Mouse (Mus musculus): Measurements from ENCODE around the gene Gm38431.

DNA sequence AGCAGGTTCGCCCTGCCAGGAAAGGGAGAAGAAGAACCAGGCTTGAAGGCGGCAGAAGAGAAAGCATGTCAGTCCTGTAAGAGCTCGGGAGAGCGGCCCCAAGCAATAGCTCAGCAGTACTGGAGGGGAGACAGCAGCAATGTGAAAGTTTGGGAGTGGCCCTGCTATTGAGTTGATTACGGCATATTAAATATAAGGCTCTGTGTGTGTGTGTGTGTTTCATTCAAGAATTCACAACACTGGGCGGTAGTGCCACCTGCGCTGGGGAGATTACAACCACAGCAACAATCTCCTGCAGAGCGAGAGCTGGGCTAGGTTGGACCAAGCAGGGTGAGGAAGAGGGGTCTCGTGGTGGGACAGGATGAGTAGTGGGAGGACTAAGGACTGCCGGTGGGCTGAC lies 40.2 kb downstream of the Gm38431 start:
- no peak for TF ChIP-seq CTCF (IDR thresholded peaks at IDR 0.05; ENCODE audit: extremely low read depth, insufficient read depth, low read length)
- TF ChIP-seq POLR2A (IDR thresholded peaks at IDR 0.05; ENCODE audit: extremely low read depth, insufficient read depth, low read length), result no peak
